Mouse (Mus musculus) lung, adult 2 months (tissue): ENCODE data around the gene A930017K11Rik.

ENCODE experiments used
- CTCF ChIP-seq: fragments of 200-500 bp; IDR thresholded peaks from 2 replicates; pipeline ENCODE4 v1.5.1; 2011; ENCODE audit warnings: mild to moderate bottlenecking, low read length, control low read depth; ENCODE audit not compliant: insufficient read depth
- POLR2A ChIP-seq: fragments of 200-500 bp; IDR thresholded peaks from 2 replicates; pipeline ENCODE4 v1.6.1; 2011; ENCODE audit warnings: low read depth, mild to moderate bottlenecking, control low read depth, low read length, borderline replicate concordance; ENCODE audit errors: extremely low read depth

DNA sequence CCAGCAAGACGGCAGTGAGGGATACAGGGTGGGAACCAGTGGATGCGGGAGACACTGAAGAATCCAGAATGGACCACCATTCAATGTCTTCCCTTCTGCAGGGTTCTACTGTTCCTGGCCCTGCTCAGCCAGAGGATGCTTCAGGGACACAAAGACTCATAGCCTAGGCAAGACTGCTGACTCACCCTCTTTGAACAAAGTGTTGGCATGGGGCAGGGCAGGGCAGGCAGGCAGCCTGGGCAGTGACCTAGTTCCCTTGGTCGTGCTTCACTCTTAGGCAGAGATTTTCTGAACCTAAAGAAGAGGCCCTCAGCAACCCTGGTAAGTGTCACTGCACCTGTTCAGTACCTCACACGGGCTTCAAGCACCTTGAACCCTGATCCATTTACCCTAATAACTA, 40.5 kb downstream of the A930017K11Rik start:
- TF ChIP-seq CTCF (no peak), POLR2A (no peak)
